Mouse (Mus musculus): ENCODE data around the gene Gnai2. TPM values are rescaled to one million over a fixed set of nuclear protein-coding genes. Genes with fewer than 3 reads are reported as not detected.
A peak's percentile ranks its signal among the peaks of the same experiment; 100 is the strongest.
"Not testable (repeated sequence)": the region's sequence is repeated elsewhere in the genome, so short reads cannot be mapped to it uniquely, and the experiment has no call there.

The Gnai2 gene
- polyA plus RNA-seq, 1 experiment from 2014 or later = 299 TPM

- no peak for ATAC-seq (replicated peaks)
- no peak overlapping the region for H3K4me3 ChIP-seq
- H3K27ac ChIP-seq = no peak overlapping the region
- no peaks in the 10 kb centered on the region for H3K27me3 ChIP-seq (replicated peaks)
- H3K4me1 ChIP-seq = peaks cover 55% of the 10 kb centered on the region
- no peak overlapping the region for H3K9ac ChIP-seq
- no peak overlapping the region for H3K4me2 ChIP-seq
- no peaks in the 10 kb centered on the region for H3K9me3 ChIP-seq
- 59% methylated on average over 15 of the region's 15 CpGs for WGBS
- H3K36me3 ChIP-seq (replicated peaks) = peaks cover 25% of the 10 kb centered on the region; the same call in 1 of the 2 replicates
Observed at GRCm38 (mm10) chr9:107566041-107566709, 69.0 kb downstream of the Gnai2 start.

DNA sequence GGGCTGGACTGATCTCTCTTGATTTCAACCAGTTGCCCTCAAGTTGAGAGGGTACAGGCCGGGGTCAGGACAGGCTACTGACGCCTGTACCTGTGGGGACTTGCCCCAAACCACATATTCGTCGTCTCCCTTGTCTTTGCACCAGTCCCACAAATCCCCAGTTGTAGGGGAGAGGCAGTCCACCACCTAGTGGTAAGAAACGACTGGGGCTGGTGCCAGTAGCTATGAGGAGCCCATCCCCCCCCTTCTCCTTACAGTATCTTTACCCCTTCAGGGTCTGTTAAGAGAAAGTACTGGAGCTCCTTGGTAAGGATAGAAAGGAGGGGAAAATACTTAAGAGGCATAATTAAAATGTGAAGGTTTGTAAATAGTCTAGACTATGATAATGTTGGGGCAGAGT, 69.6 kb downstream of the Gnai2 start:
- not testable (repeated sequence) for H3K4me3 ChIP-seq
- H3K4me1 ChIP-seq = peaks cover 49% of the 10 kb centered on the region

More for the DNA sequence above, 69.6 kb downstream of the Gnai2 start:
- not testable (repeated sequence) for H3K27me3 ChIP-seq (replicated peaks); H3K27ac ChIP-seq; H3K9me3 ChIP-seq; H3K9ac ChIP-seq; ATAC-seq (replicated peaks)
- peaks cover 21% of the 10 kb centered on the region; the same call in 1 of the 2 replicates for H3K36me3 ChIP-seq (replicated peaks)
- WGBS = 55% methylated on average over 5 of the region's 5 CpGs
- peak overlapping the region; percentile 12 for H3K4me2 ChIP-seq

Other genes with a start within 250 kb of the Gnai2 start
- 10.2 and 10.3 TPM in 2 replicates for gene Cacna2d2, start 235.8 kb downstream of the Gnai2 start, polyA plus RNA-seq (2015; fragmentation: Nextera tagmentation; extraction: Ambion mirVana)
- 48.0 and 50.5 TPM in 2 replicates for gene Tmem115, start 101.4 kb downstream of the Gnai2 start, polyA plus RNA-seq (2015; fragmentation: Nextera tagmentation; extraction: Ambion mirVana)
- 45.1 and 45.7 TPM in 2 replicates for gene Cyb561d2, start 93.2 kb downstream of the Gnai2 start, polyA plus RNA-seq (2015; fragmentation: Nextera tagmentation; extraction: Ambion mirVana)
- 78.4 and 81.6 TPM in 2 replicates for gene Nprl2, start 93.1 kb downstream of the Gnai2 start, polyA plus RNA-seq (2015; fragmentation: Nextera tagmentation; extraction: Ambion mirVana)
- 4.6 TPM in 2 replicates for gene Zmynd10, start 88.1 kb downstream of the Gnai2 start, polyA plus RNA-seq (2015; fragmentation: Nextera tagmentation; extraction: Ambion mirVana)
- 44.4 and 45.3 TPM in 2 replicates for gene Rassf1, start 83.8 kb downstream of the Gnai2 start, polyA plus RNA-seq (2015; fragmentation: Nextera tagmentation; extraction: Ambion mirVana)
- 123 and 125 TPM in 2 replicates for gene Tusc2, start 72.1 kb downstream of the Gnai2 start, polyA plus RNA-seq (2015; fragmentation: Nextera tagmentation; extraction: Ambion mirVana)
- 82.9 and 88.7 TPM in 2 replicates for gene Hyal2, start 67.4 kb downstream of the Gnai2 start, polyA plus RNA-seq (2015; fragmentation: Nextera tagmentation; extraction: Ambion mirVana)
- gene Hyal1, start 58.4 kb downstream of the Gnai2 start, polyA plus RNA-seq (2015; fragmentation: Nextera tagmentation; extraction: Ambion mirVana) = 7.9 and 9.5 TPM in 2 replicates
- 21.4 and 23.1 TPM in 2 replicates for gene Naa80, start 56.5 kb downstream of the Gnai2 start, polyA plus RNA-seq (2015; fragmentation: Nextera tagmentation; extraction: Ambion mirVana)
- gene Hyal3, start 54.5 kb downstream of the Gnai2 start, polyA plus RNA-seq (2015; fragmentation: Nextera tagmentation; extraction: Ambion mirVana) = 1.8 TPM in 2 replicates
- gene Ifrd2, start 47.7 kb downstream of the Gnai2 start, polyA plus RNA-seq (2015; fragmentation: Nextera tagmentation; extraction: Ambion mirVana) = 14.5 and 16.9 TPM in 2 replicates
- 4.3 and 4.9 TPM in 2 replicates for gene Sema3b, start 26.1 kb downstream of the Gnai2 start, polyA plus RNA-seq (2015; fragmentation: Nextera tagmentation; extraction: Ambion mirVana)
- gene Slc38a3, start 34.2 kb upstream of the Gnai2 start, polyA plus RNA-seq (2015; fragmentation: Nextera tagmentation; extraction: Ambion mirVana) = 31.8 and 40.4 TPM in 2 replicates
- gene Gnat1, start 44.3 kb upstream of the Gnai2 start, polyA plus RNA-seq (2015; fragmentation: Nextera tagmentation; extraction: Ambion mirVana) = 2.1 and 2.2 TPM in 2 replicates
- gene Sema3f, start 75.1 kb upstream of the Gnai2 start, polyA plus RNA-seq (2015; fragmentation: Nextera tagmentation; extraction: Ambion mirVana) = 26.0 and 31.2 TPM in 2 replicates
- gene Rbm5, start 135.6 kb upstream of the Gnai2 start, polyA plus RNA-seq (2015; fragmentation: Nextera tagmentation; extraction: Ambion mirVana) = 280 and 292 TPM in 2 replicates
- 99.8 and 120 TPM in 2 replicates for gene Rbm6, start 237.9 kb upstream of the Gnai2 start, polyA plus RNA-seq (2015; fragmentation: Nextera tagmentation; extraction: Ambion mirVana)

Data from midbrain, embryonic 15.5 days (tissue).